Comparison of ENCODE assay signal across 1 mouse cellular context in the genomic region with DNA sequence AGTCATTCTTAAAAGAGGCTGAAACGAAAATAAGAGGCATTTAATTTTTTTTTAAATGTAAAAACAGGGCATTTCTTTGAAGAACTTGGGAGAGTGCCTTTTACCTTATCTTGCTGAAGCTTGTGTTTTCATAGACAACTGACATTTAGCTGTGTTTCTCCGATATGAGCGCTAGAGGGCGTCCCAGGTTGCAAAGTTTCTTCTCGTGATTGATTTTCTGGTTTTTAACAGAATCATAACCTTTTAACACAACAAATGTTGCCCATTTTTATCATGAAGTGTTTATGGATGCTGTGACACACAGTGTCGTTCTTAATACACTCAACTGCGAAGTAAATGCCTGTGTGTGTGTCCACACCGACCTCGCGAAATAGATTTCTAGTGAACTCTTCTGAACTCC.
A peak's percentile ranks its signal among the peaks of the same experiment; 100 is the strongest.
TF ChIP-seq lines count a peak whose summit lies in the region.

No protein-coding gene starts in this region.

TF ChIP-seq in MEL, 35 proteins besides CTCF, POLR2A, EP300 and RAD21 (continued from another document):
- TF ChIP-seq NELFE (IDR thresholded peaks at IDR 0.05; ENCODE audit: low read depth, low read length) (no peak), E2F4 (IDR thresholded peaks at IDR 0.05; ENCODE audit: borderline replicate concordance, low read depth, low read length) (no peak), CHD2 (IDR thresholded peaks at IDR 0.05; ENCODE audit: low read length) (no peak), BHLHE40 (IDR thresholded peaks at IDR 0.05; ENCODE audit: borderline replicate concordance, low read depth, low read length) (peak; percentile 51), CHD1 (IDR thresholded peaks at IDR 0.05; ENCODE audit: low read depth, low read length) (no peak), SMC3 (IDR thresholded peaks at IDR 0.05; ENCODE audit: low read depth, low read length) (peak; percentile 100), POLR2AphosphoS2 (IDR thresholded peaks at IDR 0.05; ENCODE audit: low read length) (no peak), GATA1 (IDR thresholded peaks at IDR 0.05; ENCODE audit: low read depth, low read length) (peak; percentile 83), ELF1 (IDR thresholded peaks at IDR 0.05; ENCODE audit: low read depth, low read length) (no peak), NRF1 (IDR thresholded peaks at IDR 0.05; ENCODE audit: insufficient read depth, low read depth, low read length, poor library complexity, severe bottlenecking) (no peak), MXI1 (IDR thresholded peaks at IDR 0.05; ENCODE audit: low read depth, low read length) (no peak), MAZ (IDR thresholded peaks at IDR 0.05; ENCODE audit: low read depth, low read length) (no peak), TAL1 (IDR thresholded peaks at IDR 0.05; ENCODE audit: low read length) (no peak), KAT2A (conservative IDR thresholded peaks at IDR 0.05; ENCODE audit: low read depth, low read length) (no peak), MYC (IDR thresholded peaks at IDR 0.05; ENCODE audit: low read depth, low read length) (peak; percentile 55), SIN3A (IDR thresholded peaks at IDR 0.05; ENCODE audit: low read length) (peak; percentile 79), UBTF (IDR thresholded peaks at IDR 0.05; ENCODE audit: borderline replicate concordance, insufficient read depth, low read depth, low read length) (no peak), JUND (IDR thresholded peaks at IDR 0.05; ENCODE audit: low read depth, low read length) (no peak; the same call in 1 of the 2 replicates), USF1 (IDR thresholded peaks at IDR 0.05; ENCODE audit: low read depth, low read length) (0 out of 2 replicates have a peak, but pooled peaks have one; percentile 22), GABPA (IDR thresholded peaks at IDR 0.05; ENCODE audit: low read depth, low read length) (0 out of 2 replicates have a peak, but pooled peaks have one; percentile 43), HCFC1 (IDR thresholded peaks at IDR 0.05; ENCODE audit: low read depth, low read length) (no peak), MEF2A (IDR thresholded peaks at IDR 0.05; ENCODE audit: extremely low read depth, insufficient replicate concordance, low read depth, low read length, poor library complexity, severe bottlenecking) (no peak)
TF ChIP-seq in MEL: peak in this region for 12.
